Mouse (Mus musculus): ENCODE data around the gene Gm21983. TPM values are rescaled to one million over a fixed set of nuclear protein-coding genes. Genes with fewer than 3 reads are reported as not detected.

Gm21983 gene
- total and polyA plus RNA-seq, 2 experiments from 2014 or later, result not detected

GRCm38 (mm10) chr7:27163450-27163805 is 17.5 kb downstream of the Gm21983 start:
- no peak overlapping the region for H3K27ac ChIP-seq (ENCODE audit: low read depth)
- TF ChIP-seq EP300 (IDR thresholded peaks at IDR 0.05; ENCODE audit: low read depth), result no peak
- no peak for TF ChIP-seq CTCF (IDR thresholded peaks at IDR 0.05; ENCODE audit: low read depth)
- DNase-seq (ENCODE audit: low spot score) (no peak), ATAC-seq (ENCODE audit: insufficient read depth, low read depth) (no peak)
- H3K36me3 ChIP-seq (replicated peaks; ENCODE audit: control insufficient read depth, insufficient read depth, low read length), result peaks cover 21% of the 10 kb centered on the region
- H3K9me3 ChIP-seq (replicated peaks; ENCODE audit: control insufficient read depth, low read length), result no peaks in the 10 kb centered on the region
- H3K4me2 ChIP-seq (ENCODE audit: low read depth, low read length), result 0 out of 2 replicates have a peak overlapping the region, but pooled peaks have one; percentile 93
- 61% methylated on average over 5 of the region's 5 CpGs for WGBS
- H3K4me1 ChIP-seq (ENCODE audit: control insufficient read depth, insufficient read depth), result peaks cover 31% of the 10 kb centered on the region
- H3K9ac ChIP-seq (replicated peaks; ENCODE audit: low read depth, low read length), result no peak overlapping the region; the same call in 1 of the 2 replicates
- H3K27me3 ChIP-seq (ENCODE audit: control insufficient read depth, insufficient read depth, low read length), result no peaks in the 10 kb centered on the region
- H3K4me3 ChIP-seq (ENCODE audit: low read depth, low read length), result no peak overlapping the region

GRCm38 (mm10) chr7:27162780-27163449 is 18.0 kb downstream of the Gm21983 start:
- Histone ChIP-seq H3K27ac (ENCODE audit: low read depth) (no peak overlapping the region), H3K4me3 (ENCODE audit: low read depth, low read length) (no peak overlapping the region), H3K9ac (replicated peaks; ENCODE audit: low read depth, low read length) (no peak overlapping the region; the same call in 1 of the 2 replicates), H3K4me1 (ENCODE audit: control insufficient read depth, insufficient read depth) (peaks cover 31% of the 10 kb centered on the region), H3K27me3 (ENCODE audit: control insufficient read depth, insufficient read depth, low read length) (no peaks in the 10 kb centered on the region), H3K9me3 (replicated peaks; ENCODE audit: control insufficient read depth, low read length) (no peaks in the 10 kb centered on the region), H3K4me2 (ENCODE audit: low read depth, low read length) (0 out of 2 replicates have a peak overlapping the region, but pooled peaks have one; percentile 93), H3K36me3 (replicated peaks; ENCODE audit: control insufficient read depth, insufficient read depth, low read length) (peaks cover 26% of the 10 kb centered on the region)
- TF ChIP-seq CTCF (IDR thresholded peaks at IDR 0.05; ENCODE audit: low read depth), result no peak
- TF ChIP-seq EP300 (IDR thresholded peaks at IDR 0.05; ENCODE audit: low read depth), result no peak
- 70% methylated on average over 5 of the region's 5 CpGs for WGBS
- ATAC-seq (ENCODE audit: insufficient read depth, low read depth) (no peak), DNase-seq (ENCODE audit: low spot score) (no peak)

GRCm38 (mm10) chr7:27161744-27162143 is 19.1 kb downstream of the Gm21983 start:
- peaks cover 31% of the 10 kb centered on the region for H3K4me1 ChIP-seq (ENCODE audit: control insufficient read depth, insufficient read depth)
- no peak overlapping the region for H3K27ac ChIP-seq (ENCODE audit: low read depth)
- H3K4me2 ChIP-seq (ENCODE audit: low read depth, low read length), result no peak overlapping the region
- H3K36me3 ChIP-seq (replicated peaks; ENCODE audit: control insufficient read depth, insufficient read depth, low read length), result peaks cover 35% of the 10 kb centered on the region
- WGBS, result 76% methylated on average over 4 of the region's 4 CpGs
- H3K4me3 ChIP-seq (ENCODE audit: low read depth, low read length), result no peak overlapping the region
- no peaks in the 10 kb centered on the region for H3K27me3 ChIP-seq (ENCODE audit: control insufficient read depth, insufficient read depth, low read length)
- no peak overlapping the region for H3K9ac ChIP-seq (replicated peaks; ENCODE audit: low read depth, low read length)
- no peak for DNase-seq (ENCODE audit: low spot score)
- no peak for ATAC-seq (ENCODE audit: insufficient read depth, low read depth)
- H3K9me3 ChIP-seq (replicated peaks; ENCODE audit: control insufficient read depth, low read length), result no peaks in the 10 kb centered on the region
- no peak for TF ChIP-seq CTCF (IDR thresholded peaks at IDR 0.05; ENCODE audit: low read depth)
- no peak for TF ChIP-seq EP300 (IDR thresholded peaks at IDR 0.05; ENCODE audit: low read depth)

- Histone ChIP-seq H3K9ac (replicated peaks; ENCODE audit: low read depth, low read length) (no peak overlapping the region), H3K27ac (ENCODE audit: low read depth) (no peak overlapping the region), H3K4me2 (ENCODE audit: low read depth, low read length) (no peak overlapping the region), H3K4me3 (ENCODE audit: low read depth, low read length) (no peak overlapping the region), H3K36me3 (replicated peaks; ENCODE audit: control insufficient read depth, insufficient read depth, low read length) (peaks cover 35% of the 10 kb centered on the region), H3K9me3 (replicated peaks; ENCODE audit: control insufficient read depth, low read length) (no peaks in the 10 kb centered on the region), H3K27me3 (ENCODE audit: control insufficient read depth, insufficient read depth, low read length) (no peaks in the 10 kb centered on the region), H3K4me1 (ENCODE audit: control insufficient read depth, insufficient read depth) (peaks cover 31% of the 10 kb centered on the region)
- no peak for TF ChIP-seq EP300 (IDR thresholded peaks at IDR 0.05; ENCODE audit: low read depth)
- no peak for TF ChIP-seq CTCF (IDR thresholded peaks at IDR 0.05; ENCODE audit: low read depth)
- ATAC-seq (ENCODE audit: insufficient read depth, low read depth) (no peak), DNase-seq (ENCODE audit: low spot score) (no peak)
- 83% methylated on average over 3 of the region's 3 CpGs for WGBS
Observed at GRCm38 (mm10) chr7:27160921-27161320, 20.0 kb downstream of the Gm21983 start.

- Histone ChIP-seq H3K4me1 (ENCODE audit: control insufficient read depth, insufficient read depth) (peaks cover 21% of the 10 kb centered on the region), H3K36me3 (replicated peaks; ENCODE audit: control insufficient read depth, insufficient read depth, low read length) (peaks cover 34% of the 10 kb centered on the region), H3K9me3 (replicated peaks; ENCODE audit: control insufficient read depth, low read length) (no peaks in the 10 kb centered on the region), H3K27ac (ENCODE audit: low read depth) (0 out of 2 replicates have a peak overlapping the region, but pooled peaks have one; percentile 4), H3K27me3 (ENCODE audit: control insufficient read depth, insufficient read depth, low read length) (no peaks in the 10 kb centered on the region), H3K4me3 (ENCODE audit: low read depth, low read length) (no peak overlapping the region), H3K9ac (replicated peaks; ENCODE audit: low read depth, low read length) (no peak overlapping the region), H3K4me2 (ENCODE audit: low read depth, low read length) (no peak overlapping the region)
- DNase-seq (ENCODE audit: low spot score) (peak; percentile 89), ATAC-seq (ENCODE audit: insufficient read depth, low read depth) (peak; percentile 89)
- TF ChIP-seq CTCF (IDR thresholded peaks at IDR 0.05; ENCODE audit: low read depth), result peak; percentile 98
- TF ChIP-seq EP300 (IDR thresholded peaks at IDR 0.05; ENCODE audit: low read depth), result no peak
- WGBS, result 18% methylated on average over 8 of the region's 8 CpGs
Observed at GRCm38 (mm10) chr7:27159882-27160281, 21.0 kb downstream of the Gm21983 start.

- Histone ChIP-seq H3K9me3 (replicated peaks; ENCODE audit: control insufficient read depth, low read length) (no peaks in the 10 kb centered on the region), H3K4me3 (ENCODE audit: low read depth, low read length) (no peak overlapping the region), H3K36me3 (replicated peaks; ENCODE audit: control insufficient read depth, insufficient read depth, low read length) (peaks cover 28% of the 10 kb centered on the region), H3K4me2 (ENCODE audit: low read depth, low read length) (no peak overlapping the region), H3K27ac (ENCODE audit: low read depth) (no peak overlapping the region), H3K9ac (replicated peaks; ENCODE audit: low read depth, low read length) (no peak overlapping the region), H3K27me3 (ENCODE audit: control insufficient read depth, insufficient read depth, low read length) (no peaks in the 10 kb centered on the region), H3K4me1 (ENCODE audit: control insufficient read depth, insufficient read depth) (peaks cover 15% of the 10 kb centered on the region)
- ATAC-seq (ENCODE audit: insufficient read depth, low read depth), result no peak
- WGBS, result 95% methylated on average over 6 of the region's 6 CpGs
- TF ChIP-seq CTCF (IDR thresholded peaks at IDR 0.05; ENCODE audit: low read depth) (no peak), EP300 (IDR thresholded peaks at IDR 0.05; ENCODE audit: low read depth) (no peak)
- no peak for DNase-seq (ENCODE audit: low spot score)
Observed at GRCm38 (mm10) chr7:27159256-27159655, 21.6 kb downstream of the Gm21983 start.

Measured in heart, postnatal 0 days (tissue).